Mouse (Mus musculus): ENCODE results near the gene Dnm1l. TPM values are rescaled to one million over a fixed set of nuclear protein-coding genes. Genes with fewer than 3 reads are reported as not detected.

Gene Dnm1l
- polyA plus RNA-seq, 1 experiment from 2014 or later: 120 TPM

DNA sequence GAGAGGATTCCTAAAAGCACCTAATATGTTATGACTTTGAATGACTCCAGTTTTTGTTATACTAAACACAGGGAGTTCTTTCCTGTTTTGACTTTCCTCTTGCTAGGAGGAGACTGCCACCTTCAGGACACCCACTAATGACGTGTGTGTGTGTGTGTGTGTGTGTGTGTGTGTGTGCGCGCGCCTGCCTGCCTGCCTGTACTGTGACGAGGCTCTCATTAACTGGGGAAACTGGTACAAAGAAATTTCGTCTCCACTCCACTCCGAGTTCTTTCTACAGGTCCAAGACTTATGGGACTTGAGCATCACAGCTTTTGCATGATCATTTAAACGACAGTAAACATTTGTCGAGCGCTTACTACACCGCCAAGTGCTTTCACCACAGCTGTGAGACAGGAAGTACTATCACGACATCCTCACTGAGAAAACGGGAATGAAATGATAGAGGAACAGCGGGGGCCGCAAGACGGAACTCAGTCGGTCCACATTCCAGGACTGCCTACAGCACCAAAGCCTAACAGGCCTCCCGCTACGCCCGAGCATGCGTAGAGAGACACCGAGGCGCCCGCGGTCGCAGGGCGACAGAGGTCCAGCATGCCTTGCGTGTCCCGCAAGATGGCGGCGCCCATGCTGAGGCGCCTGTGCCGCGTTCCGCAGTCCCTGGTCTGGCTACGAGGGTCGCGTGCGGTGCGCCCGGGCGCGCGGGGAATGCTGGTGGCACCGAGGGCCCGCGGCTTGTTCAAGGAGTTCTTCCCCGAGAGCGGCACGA, 56.2 kb downstream of the Dnm1l start, which contains the start of gene Yars2:
Gene Yars2, plus strand, starts transcription at position 597 of the 769 bp plus-strand sequence.
- peak within 1 kb of the TSS; percentile 90 for H3K4me2 ChIP-seq (ENCODE audit: low read length)
- peak; percentile 99 for ATAC-seq
- H3K4me3 ChIP-seq (ENCODE audit: low read depth, low read length): peak within 1 kb of the TSS; percentile 97
- WGBS: under 1% methylated on average over 48 of the region's 50 CpGs
- peaks cover 15% of the 10 kb centered on the region for H3K4me1 ChIP-seq (ENCODE audit: control insufficient read depth, insufficient read depth, low read length)
- H3K9me3 ChIP-seq (replicated peaks; ENCODE audit: control insufficient read depth, low read length, poor library complexity, severe bottlenecking): no peaks in the 10 kb centered on the region
- H3K9ac ChIP-seq (ENCODE audit: low read depth, low read length): peak within 1 kb of the TSS; percentile 85
- H3K27me3 ChIP-seq (ENCODE audit: control insufficient read depth, insufficient read depth, low read depth, low read length): no peaks in the 10 kb centered on the region
- peaks cover 5% of the 10 kb centered on the region; the same call in 1 of the 2 replicates for H3K36me3 ChIP-seq (ENCODE audit: control insufficient read depth, insufficient read depth, low read length)
- H3K27ac ChIP-seq (ENCODE audit: low read length): peak within 1 kb of the TSS; percentile 91

DNA sequence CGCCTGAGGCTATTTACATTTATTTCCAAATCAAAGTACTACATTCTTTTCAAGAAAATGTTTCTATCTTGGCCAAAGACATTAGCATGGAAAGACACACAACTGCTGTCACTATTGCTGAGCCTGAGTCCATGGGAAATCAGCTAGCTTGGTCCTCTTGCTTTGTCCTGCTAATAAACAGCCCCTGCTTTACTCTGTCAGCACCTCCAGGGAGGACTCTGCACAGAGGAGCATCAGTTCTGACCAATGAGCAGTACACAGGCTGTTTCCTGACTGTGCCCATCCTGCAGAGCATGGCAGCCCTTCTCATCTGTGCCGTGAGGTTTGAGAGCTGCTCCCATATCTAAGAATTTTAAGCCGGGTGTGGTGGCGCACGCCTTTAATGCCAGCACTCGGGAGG, 85.0 kb downstream of the Dnm1l start:
- no peak overlapping the region for H3K4me2 ChIP-seq (ENCODE audit: low read length)
- H3K9me3 ChIP-seq (replicated peaks; ENCODE audit: control insufficient read depth, low read length, poor library complexity, severe bottlenecking): no peaks in the 10 kb centered on the region
- no peaks in the 10 kb centered on the region for H3K36me3 ChIP-seq (ENCODE audit: control insufficient read depth, insufficient read depth, low read length)
- ATAC-seq: no peak
- no peaks in the 10 kb centered on the region for H3K27me3 ChIP-seq (ENCODE audit: control insufficient read depth, insufficient read depth, low read depth, low read length)
- H3K27ac ChIP-seq (ENCODE audit: low read length): no peak overlapping the region
- H3K4me1 ChIP-seq (ENCODE audit: control insufficient read depth, insufficient read depth, low read length): no peaks in the 10 kb centered on the region
- 90% methylated on average over 6 of the region's 6 CpGs for WGBS
- no peak overlapping the region for H3K9ac ChIP-seq (ENCODE audit: low read depth, low read length)
- no peak overlapping the region for H3K4me3 ChIP-seq (ENCODE audit: low read depth, low read length)

- Histone ChIP-seq H3K27me3 (ENCODE audit: control insufficient read depth, insufficient read depth, low read depth, low read length) (no peaks in the 10 kb centered on the region), H3K36me3 (ENCODE audit: control insufficient read depth, insufficient read depth, low read length) (no peaks in the 10 kb centered on the region), H3K9me3 (replicated peaks; ENCODE audit: control insufficient read depth, low read length, poor library complexity, severe bottlenecking) (no peaks in the 10 kb centered on the region), H3K4me1 (ENCODE audit: control insufficient read depth, insufficient read depth, low read length) (no peaks in the 10 kb centered on the region), H3K27ac (ENCODE audit: low read length) (0 out of 2 replicates have a peak overlapping the region, but pooled peaks have one; percentile 13), H3K4me2 (ENCODE audit: low read length) (no peak overlapping the region), H3K9ac (ENCODE audit: low read depth, low read length) (no peak overlapping the region), H3K4me3 (ENCODE audit: low read depth, low read length) (no peak overlapping the region)
- no peak for ATAC-seq
- 23% methylated on average over 3 of the region's 3 CpGs for WGBS
These were observed 85.8 kb downstream of the Dnm1l start for GRCm38 (mm10) chr16:16272978-16273377.

DNA sequence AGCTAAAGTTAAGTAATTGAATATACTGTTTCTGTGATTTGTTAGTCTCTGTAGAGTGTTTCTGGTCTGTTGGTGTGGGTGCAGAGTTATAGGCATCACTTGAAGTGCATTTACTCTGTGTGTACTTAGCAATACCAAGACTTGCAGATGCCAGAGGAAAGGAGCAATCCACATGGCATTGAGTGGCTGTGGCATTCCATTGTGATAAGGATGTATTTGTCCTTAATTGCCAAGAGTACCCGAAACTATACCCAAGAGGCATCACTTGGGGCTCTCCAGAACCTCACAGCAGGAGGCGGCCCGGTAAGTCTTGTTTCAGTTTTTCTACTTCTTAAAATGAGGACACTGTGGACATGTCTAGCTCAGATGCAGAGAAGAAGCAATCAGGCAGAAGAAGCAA, 96.3 kb downstream of the Dnm1l start:
- Histone ChIP-seq H3K27ac (ENCODE audit: low read length) (no peak overlapping the region), H3K9ac (ENCODE audit: low read depth, low read length) (no peak overlapping the region), H3K27me3 (ENCODE audit: control insufficient read depth, insufficient read depth, low read depth, low read length) (no peaks in the 10 kb centered on the region), H3K4me3 (ENCODE audit: low read depth, low read length) (no peak overlapping the region), H3K4me1 (ENCODE audit: control insufficient read depth, insufficient read depth, low read length) (no peaks in the 10 kb centered on the region), H3K4me2 (ENCODE audit: low read length) (no peak overlapping the region), H3K9me3 (replicated peaks; ENCODE audit: control insufficient read depth, low read length, poor library complexity, severe bottlenecking) (no peaks in the 10 kb centered on the region), H3K36me3 (ENCODE audit: control insufficient read depth, insufficient read depth, low read length) (no peaks in the 10 kb centered on the region)
- no peak for ATAC-seq
- WGBS: 88% methylated on average over 3 of the region's 3 CpGs

Other genes starting within 250 kb of the Dnm1l start
- gene Pkp2, start 145.6 kb downstream of the Dnm1l start, polyA plus RNA-seq (2015; fragmentation: Nextera tagmentation; extraction: Ambion mirVana): 0.85 and 1.3 TPM in 2 replicates
- 25.8 and 26.4 TPM in 2 replicates for gene Yars2, start 56.0 kb downstream of the Dnm1l start, polyA plus RNA-seq (2015; fragmentation: Nextera tagmentation; extraction: Ambion mirVana)
- gene Fgd4, start 241.6 kb upstream of the Dnm1l start, polyA plus RNA-seq (2015; fragmentation: Nextera tagmentation; extraction: Ambion mirVana): 17.0 and 22.3 TPM in 2 replicates